Mouse (Mus musculus) embryo, embryonic 9.5 days (tissue): ENCODE results near the gene Olfr850.

ENCODE experiments used
- DNase-seq: peaks from one replicate; pipeline ENCODE4 v3.0.0-alpha.2; 2017; ENCODE audit errors: extremely low spot score

Olfr850 gene

DNA sequence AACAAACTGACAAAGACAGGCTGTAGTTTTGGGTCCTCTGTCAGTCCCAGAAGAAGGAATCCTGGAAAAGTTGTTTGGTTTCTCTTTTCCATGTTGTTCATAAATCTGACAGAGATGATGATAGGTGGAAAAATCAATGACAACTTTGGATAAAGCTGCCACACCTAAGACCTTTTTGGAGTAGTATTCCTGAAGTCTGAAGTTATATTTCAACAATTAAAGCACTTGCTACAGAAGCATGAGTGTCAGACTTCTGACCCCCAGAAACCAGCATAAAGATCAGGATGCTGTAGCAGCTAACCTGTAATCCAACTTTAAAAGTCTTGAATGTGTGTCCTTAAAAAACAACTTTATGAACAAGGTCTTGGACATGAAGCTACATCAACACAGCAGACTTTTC lies at the start of gene Olfr850:
Gene Olfr850, minus strand, starts transcription at position 101 of the 400 bp plus-strand sequence.
- no peak for DNase-seq

DNA sequence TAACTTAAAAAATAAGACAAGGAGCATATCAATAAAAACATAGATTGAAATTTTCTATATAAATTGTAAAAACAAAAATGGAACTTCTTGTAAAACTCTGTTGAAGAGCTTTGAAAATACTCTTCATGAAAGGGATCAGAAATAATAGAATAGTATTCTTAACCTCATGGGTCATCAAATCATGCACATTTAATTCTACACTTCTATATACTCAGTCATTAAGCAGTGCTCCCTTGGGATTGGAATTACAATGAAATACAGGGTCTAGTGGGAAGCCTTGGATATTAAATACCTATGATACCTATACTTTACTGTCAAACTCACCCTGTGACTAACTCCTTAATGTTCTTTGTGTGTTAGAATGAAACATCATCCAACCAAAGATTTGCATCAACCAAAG lies 14.9 kb upstream of the Olfr850 start, which contains the start of gene Olfr851:
Gene Olfr851, plus strand, starts transcription at position 301 of the 400 bp plus-strand sequence.
- DNase-seq, result no peak

DNA sequence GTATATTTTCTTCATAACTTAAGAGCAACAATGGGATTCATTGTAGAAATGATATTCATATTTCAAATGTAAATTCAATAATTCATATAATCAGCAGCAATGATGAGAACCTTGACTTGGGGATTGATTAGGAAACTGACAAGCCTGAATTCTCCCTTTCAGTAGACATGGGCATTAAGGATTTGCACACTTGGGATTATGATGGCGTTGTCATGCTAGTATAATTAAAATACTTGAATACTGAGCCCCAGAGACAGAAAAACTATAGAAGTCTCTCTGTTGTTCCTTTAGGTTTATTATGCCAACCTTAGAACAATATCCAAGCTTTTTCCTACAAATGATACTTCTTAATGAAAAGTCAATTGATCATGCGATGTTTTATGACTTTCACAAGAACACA lies 38.1 kb downstream of the Olfr850 start, which contains the start of gene Olfr849:
Gene Olfr849, plus strand, starts transcription at position 301 of the 400 bp plus-strand sequence.
- no peak for DNase-seq
